Mouse (Mus musculus) brain, embryonic 14.5 days (tissue): ENCODE measurements at regions not wholly inside any gene's neighbourhood (a gene's known extent, or its start where the extent isn't known, plus 50 kb on each side); places are given as distances from the start of the nearest gene placed in this dataset.

ENCODE experiments used
- CTCF ChIP-seq: fragments of 200-500 bp; IDR thresholded peaks from 2 replicates; pipeline ENCODE4 v1.5.1; 2012; ENCODE audit warnings: inconsistent platforms, mild to moderate bottlenecking, moderate library complexity, borderline replicate concordance; ENCODE audit not compliant: insufficient read depth, insufficient read length; ENCODE audit errors: extremely low read depth
- POLR2A ChIP-seq: fragments of 200-500 bp; IDR thresholded peaks from 2 replicates; pipeline ENCODE4 v1.6.1; 2012; ENCODE audit warnings: mild to moderate bottlenecking, inconsistent platforms, borderline replicate concordance; ENCODE audit not compliant: poor library complexity, insufficient read depth, insufficient read length, severe bottlenecking; ENCODE audit errors: extremely low read depth

- TF ChIP-seq CTCF (no peak), POLR2A (no peak)
Measured at GRCm38 (mm10) chr4:54356041-54356427, 530.2 kb downstream of the Tmem38b start.
